Mouse (Mus musculus) urinary bladder, postnatal 0 days (tissue): ENCODE results near the gene Zfp523. TPM values are rescaled to one million over a fixed set of nuclear protein-coding genes. Genes with fewer than 3 reads are reported as not detected.

Source experiments
- polyA plus RNA-seq: library from polyadenylated mRNA; unstranded; fragments of >200 nt; fragmentation: Nextera tagmentation; extraction: Ambion mirVana; gene quantifications from 2 replicates; pipeline ENCODE4 v1.2.1, GENCODE M21; 2015

Zfp523 gene
- 13.9 and 14.9 TPM in 2 replicates for polyA plus RNA-seq

GRCm38 (mm10) chr17:28176775-28177539 lies at the start of gene Zfp523:
Zfp523 (plus strand) TSS chr17:28177129.

GRCm38 (mm10) chr17:28141771-28142699 lies 34.9 kb upstream of the Zfp523 start, which contains the start of gene Scube3:
Scube3 (plus strand) TSS chr17:28142141.

GRCm38 (mm10) chr17:28207591-28208313 lies 30.8 kb downstream of the Zfp523 start, which contains the start of gene Def6:
Def6 (plus strand) TSS chr17:28207778.

GRCm38 (mm10) chr17:28232475-28233060 lies 55.6 kb downstream of the Zfp523 start, which contains the start of gene Ppard:
Ppard (plus strand) TSS chr17:28232700.

Other genes with a start within 250 kb of the Zfp523 start
- 0.30 and 0.70 TPM in 2 replicates for gene Tcp11, start 96.5 kb upstream of the Zfp523 start, polyA plus RNA-seq
- 0.83 and 0.88 TPM in 2 replicates for gene Scube3, start 35.0 kb upstream of the Zfp523 start, polyA plus RNA-seq
- 6.9 and 9.2 TPM in 2 replicates for gene Def6, start 30.6 kb downstream of the Zfp523 start, polyA plus RNA-seq
- 1.7 and 2.4 TPM in 2 replicates for gene Ppard, start 55.6 kb downstream of the Zfp523 start, polyA plus RNA-seq
- gene Fance, start 136.4 kb downstream of the Zfp523 start, polyA plus RNA-seq: 21.3 and 26.4 TPM in 2 replicates
- gene Rpl10a, start 151.3 kb downstream of the Zfp523 start, polyA plus RNA-seq: 494 and 559 TPM in 2 replicates
- gene Tead3, start 173.7 kb downstream of the Zfp523 start, polyA plus RNA-seq: 13.9 and 17.8 TPM in 2 replicates
- 3.2 and 4.8 TPM in 2 replicates for gene Tulp1, start 188.1 kb downstream of the Zfp523 start, polyA plus RNA-seq